Mouse (Mus musculus): ENCODE measurements around the gene Fam129b.

The Fam129b gene

DNA sequence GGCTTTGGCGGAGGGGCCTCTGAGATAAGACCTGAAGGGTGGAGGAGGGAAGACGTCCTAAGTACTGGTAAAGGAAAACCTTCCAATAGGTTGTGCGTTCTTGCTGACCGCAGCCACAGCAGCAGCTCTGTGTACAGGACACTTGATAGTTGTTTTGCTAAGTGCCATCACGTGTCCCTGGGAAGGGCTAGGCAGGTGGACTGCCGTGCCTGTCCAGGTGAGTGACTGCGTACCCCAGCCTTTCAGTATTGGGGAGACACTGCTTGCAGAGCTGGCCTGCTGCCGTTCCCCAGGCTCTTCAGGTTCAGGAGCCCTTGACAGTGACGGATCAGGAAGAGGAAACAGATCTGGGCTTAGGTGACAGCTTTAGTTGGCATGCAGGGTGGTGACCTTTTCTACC, 15.4 kb downstream of the Fam129b start:
- in situ Hi-C loops (cut with MboI, MseI), result no loop called here

DNA sequence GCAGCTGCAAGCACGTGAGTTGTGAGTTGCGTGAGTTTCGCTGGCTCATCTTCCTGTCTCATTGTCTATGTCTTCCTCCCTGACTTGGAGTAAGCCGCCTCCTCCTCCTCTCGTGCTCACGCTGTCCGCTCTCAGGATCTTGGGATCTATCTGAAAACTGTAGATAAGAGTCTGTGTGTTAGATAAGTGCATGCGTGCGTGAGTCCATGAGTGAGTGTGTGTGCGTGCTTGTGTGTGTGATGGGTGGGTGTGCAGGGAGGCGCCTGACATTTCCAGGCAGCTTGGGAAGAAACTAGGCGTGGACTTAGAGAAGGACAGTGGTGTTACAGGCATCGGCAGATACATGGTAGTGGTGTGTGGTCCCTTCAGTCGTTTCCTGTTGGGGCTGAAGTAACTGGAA, 16.6 kb downstream of the Fam129b start:
- in situ Hi-C loops (cut with MboI, MseI), result no loop called here

DNA sequence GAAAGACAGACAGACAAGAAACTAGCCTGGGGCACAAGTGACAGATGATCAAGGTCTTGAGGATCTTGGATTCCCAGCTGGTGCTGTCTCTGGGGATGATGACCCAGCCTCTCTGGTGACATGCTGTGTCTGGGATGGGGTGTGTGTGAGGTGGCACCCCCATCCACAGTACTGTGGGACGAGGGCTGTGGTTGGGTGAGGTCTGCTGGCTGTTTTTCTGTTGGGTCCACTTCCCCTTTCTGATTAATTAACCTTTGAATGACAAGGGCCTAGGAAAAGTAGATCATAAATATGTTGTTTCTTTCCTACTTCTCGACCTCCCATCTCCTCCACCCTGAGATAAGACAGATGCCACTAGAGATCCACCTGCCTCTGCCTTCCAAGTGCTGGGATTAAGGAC, 18.2 kb downstream of the Fam129b start:
- in situ Hi-C loops (cut with MboI, MseI), result no loop called here

DNA sequence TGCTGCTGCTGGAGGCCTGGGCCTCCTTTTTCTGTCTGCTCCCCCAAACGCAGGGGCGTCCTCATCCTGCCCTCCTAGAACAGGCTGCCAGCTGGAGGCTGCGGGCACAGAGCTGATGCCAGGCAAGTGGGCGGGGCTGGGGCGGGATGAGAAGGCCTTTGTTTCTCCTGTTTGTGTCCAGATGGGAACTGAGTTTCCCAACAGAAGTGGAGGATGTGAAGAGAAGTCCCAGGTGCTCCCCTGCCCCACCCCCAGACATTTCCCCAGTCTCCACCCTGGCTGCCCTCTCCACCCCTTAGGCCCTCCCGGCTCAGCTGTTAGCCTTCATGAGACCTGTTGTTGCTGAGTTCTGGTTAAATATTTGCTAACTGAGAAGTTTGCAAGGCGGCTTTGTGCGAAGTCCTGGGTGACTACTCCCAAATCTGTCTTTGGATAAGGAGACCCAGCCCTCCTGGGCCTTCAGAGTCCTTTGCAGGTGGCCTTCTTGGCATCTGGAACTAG, 19.7 kb downstream of the Fam129b start:
- in situ Hi-C loops (cut with MboI, MseI), result no loop called here

DNA sequence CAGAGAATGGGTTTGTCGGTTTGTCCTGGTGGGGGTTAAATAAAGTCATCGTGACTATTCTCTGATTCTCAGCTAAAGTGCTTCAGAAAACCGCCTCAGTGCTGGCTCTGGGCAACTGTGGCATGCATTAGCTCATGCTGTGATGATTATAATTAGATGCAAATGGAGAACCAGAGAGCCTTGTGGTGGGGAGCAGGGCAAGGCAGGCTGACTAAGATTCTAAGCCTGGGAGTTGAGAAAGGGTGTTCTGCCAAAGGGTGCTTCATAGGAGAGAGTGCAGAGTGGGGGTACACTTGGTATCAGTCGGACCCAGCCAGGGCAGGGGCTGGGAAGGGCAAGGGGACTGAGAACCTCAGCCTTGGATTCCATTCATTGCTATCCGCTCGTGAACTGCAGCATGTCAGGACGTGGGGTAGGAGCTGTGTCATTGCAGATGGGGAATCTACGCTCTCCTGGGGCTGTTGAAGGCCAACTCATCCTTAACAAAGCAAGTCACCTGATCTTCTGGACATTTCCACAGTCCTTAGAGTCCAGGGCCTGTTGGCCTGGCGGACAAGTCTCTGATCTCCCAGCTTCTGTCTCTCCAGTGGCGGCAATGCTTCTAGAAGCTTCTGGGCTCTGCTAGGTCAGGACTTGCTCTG, 20.7 kb downstream of the Fam129b start:
- in situ Hi-C loops (cut with MboI, MseI), result no loop called here

DNA sequence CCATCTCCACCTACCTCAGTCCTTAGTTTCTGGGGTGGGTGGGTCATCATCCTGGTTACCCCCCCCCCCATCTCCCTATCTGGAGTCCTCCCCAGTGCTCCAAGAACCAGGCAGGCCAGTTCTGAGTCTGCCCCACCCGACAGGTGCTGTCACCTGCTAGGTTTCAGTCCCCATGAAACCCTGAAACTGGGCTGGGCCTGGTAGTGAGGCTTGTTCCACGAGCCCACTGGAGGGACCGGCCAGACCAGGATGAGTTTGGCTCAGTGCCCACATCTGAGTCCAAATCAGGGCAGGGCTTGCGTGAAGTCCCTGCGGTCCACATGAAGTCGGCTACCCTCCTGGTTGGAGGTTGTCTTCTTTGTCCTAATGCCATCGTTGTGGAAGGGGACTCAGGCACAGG, 23.1 kb downstream of the Fam129b start:
- in situ Hi-C loops (cut with MboI, MseI), result no loop called here

DNA sequence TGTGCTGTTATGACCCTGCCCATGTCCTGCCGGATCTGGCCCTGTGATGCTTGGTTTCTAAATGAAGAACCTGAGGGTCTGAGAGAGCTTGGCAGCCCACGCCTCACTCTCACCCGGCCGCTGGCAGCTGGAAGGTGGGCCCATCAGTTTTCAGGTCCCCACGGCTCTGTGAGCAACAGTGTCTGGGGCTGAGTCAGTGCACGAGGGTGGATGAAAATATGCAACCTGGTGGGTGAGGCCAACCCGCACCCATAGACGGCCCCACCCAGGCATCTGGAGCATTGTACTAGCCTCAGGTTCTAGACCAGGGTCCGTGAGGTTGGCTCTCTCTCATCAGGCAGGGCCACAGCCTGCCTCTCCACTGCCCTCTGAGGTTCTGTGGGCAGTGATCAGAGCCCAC, 26.2 kb downstream of the Fam129b start:
- in situ Hi-C loops (cut with MboI, MseI), result no loop called here

DNA sequence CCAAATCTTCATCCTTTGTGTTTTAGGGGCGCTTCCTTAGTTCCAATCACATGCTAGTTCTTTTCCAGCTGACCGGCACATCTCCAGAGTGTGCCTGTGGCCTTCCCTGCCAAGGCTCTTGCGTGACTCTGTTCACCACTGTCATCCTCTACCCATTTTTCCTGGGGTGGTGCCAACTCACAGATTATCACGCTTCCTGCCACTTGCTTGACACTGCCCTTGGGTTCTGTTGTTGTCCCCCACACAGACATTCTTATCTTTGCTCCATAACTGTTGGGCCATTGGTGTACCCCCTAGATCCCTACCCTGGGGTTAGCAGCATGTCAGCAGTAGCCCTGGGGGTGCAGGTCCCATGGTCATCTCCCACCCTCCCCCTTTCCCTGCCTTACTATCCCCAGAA, 27.6 kb downstream of the Fam129b start:
- in situ Hi-C loops (cut with MboI, MseI), result no loop called here

DNA sequence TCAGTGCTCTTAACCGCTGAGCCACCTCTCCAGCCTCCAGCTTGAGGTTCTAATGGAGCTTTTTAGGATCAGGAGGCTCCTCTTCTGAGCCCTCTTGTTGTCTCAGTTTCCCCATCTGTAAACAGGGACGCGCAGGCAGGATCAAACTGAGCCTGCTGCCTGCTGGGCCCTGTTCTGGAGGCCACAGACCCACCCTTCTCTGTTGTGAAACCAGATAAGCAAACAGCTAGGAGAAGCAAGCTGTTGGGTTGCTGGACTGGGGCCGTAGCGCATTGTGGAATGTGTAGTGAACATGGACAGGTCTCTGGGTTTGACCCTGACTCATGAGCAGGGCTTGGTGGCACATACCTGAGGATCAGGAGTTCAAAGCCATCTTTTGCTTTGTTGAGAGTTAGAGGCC, 28.7 kb downstream of the Fam129b start:
- in situ Hi-C loops (cut with MboI, MseI), result no loop called here

DNA sequence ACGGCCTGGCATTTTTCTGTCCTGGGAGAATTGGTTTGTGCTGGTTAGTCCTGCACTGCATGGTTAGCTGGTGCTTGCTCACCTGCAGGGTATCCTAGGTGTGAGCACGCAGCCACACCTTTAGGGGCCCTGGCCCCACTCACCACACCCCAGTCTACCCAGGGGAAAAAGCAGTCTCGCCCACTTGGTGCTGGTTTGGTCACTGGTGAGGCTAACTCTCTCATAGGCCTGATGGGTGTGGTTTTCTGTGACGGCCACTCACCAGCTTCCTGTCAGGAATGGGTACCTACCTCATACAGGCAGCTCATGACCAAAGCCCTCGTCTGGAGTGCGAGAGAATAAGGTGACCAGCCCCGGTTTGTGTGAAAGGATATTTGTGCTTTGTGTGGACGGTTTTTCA, 29.4 kb downstream of the Fam129b start:
- in situ Hi-C loops (cut with MboI, MseI), result no loop called here

DNA sequence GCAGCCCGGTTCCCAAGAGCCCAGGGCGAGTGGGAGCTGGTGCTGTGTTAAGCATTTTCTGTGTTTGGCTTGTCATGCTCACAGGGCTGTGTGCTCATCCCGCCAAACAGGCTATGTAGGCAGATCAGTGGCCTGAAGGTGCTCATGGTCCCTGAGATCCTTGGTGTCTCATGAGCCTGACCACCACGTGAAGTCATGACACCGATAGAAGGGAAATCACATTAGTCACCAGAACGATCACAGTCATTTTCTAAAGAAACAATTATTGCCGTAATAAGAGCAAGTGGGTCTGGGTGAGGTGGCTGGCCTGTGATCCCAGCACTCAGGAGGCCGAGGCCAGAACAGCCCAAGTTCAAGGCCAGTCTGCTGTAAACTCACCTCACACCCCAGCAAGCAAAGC, 31.5 kb downstream of the Fam129b start:
- in situ Hi-C loops (cut with MboI, MseI), result no loop called here

DNA sequence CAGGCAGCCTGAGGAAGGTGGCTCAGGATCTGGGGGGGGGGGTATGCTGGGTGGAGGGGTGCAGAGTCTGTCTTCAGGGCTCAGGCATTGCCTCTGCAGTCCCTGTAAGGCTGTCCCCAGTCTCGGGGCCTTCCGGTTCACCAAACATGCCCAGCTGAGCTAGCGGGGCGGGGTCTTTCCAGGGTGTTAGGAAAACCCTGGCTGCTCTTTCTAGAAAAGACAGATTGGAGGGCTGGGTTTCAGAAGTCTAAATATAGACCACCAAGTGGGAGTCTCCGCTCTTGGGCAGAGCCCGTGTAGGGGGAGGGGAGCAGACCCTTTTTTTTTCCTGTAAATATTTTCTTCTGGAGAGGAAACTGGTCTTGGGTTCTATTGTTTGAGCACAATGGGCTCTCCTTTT, 32.4 kb downstream of the Fam129b start:
- in situ Hi-C loops (cut with MboI, MseI), result no loop called here

DNA sequence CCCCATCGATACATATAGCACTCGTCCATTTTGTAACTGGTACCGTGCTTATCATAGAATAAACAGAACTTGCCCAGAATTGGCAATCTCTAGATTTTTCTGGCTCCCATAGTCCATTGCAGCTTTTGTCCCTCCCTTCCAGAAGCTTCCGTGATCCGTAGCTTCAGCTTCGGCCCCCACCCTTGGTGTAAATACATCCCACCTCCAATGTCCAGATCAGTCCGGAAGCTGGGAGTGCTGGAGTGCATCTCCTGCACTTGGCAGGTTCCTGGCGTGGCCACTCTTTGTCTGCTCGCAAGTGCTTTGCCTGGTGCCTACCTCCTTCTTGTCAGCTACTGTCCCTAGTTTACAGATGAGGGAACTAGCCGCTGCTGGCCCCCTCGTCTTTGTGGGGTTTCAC, 32.9 kb downstream of the Fam129b start:
- in situ Hi-C loops (cut with MboI, MseI), result no loop called here

DNA sequence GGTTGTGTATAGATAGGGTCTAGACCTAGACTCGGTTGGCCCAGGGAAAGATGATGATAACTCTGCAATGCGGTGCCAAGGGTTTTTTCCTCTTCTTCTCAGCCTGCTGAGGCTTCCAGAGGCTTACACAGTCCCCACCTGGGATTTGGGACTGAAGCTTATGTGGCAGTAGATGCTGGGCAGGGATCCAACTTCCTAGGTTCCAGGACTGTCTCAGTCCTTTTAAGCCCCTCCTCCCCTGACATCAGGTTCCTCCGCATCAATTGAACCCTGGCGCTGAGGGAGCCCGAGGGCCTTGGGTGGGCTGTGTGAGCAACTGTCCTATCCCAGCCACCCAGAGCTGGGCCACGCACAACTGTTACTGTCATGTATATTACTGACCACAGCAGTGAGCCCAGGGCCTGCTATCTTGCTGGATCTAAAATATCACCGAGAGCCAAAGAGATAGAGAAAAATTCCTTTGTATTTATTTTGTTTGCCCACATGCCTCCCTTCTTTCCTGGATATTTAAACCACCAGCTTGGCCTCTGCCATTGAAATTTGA, 35.8 kb downstream of the Fam129b start:
- in situ Hi-C loops (cut with MboI, MseI), result no loop called here

DNA sequence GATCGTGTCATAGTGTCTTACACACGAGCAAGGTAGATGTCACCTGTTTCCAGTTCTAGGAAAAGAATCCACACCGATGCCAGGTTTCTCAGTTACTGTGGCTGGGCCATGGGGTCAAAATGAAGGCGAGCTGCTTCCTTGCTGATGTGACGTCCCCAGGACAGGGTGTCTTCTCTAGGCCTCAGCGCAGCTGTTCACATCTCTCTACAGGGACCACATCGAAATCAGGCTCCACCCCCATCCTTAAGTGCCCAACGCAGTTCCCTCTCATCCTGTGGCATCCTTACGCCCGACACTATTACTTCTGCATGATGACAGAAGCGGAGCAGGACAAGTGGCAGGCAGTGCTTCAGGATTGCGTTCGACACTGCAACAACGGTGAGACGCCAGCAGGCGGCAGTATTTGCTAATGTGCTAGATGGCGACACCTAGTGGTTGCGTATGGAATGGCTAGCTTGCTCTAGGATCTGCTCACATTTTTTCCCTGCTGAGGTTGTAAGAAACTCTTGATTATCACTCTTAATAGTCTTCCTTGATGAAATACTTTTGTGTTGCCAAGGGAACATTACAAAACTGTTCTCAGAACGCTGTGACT, 36.4 kb downstream of the Fam129b start:
- in situ Hi-C loops (cut with MboI, MseI), result no loop called here

DNA sequence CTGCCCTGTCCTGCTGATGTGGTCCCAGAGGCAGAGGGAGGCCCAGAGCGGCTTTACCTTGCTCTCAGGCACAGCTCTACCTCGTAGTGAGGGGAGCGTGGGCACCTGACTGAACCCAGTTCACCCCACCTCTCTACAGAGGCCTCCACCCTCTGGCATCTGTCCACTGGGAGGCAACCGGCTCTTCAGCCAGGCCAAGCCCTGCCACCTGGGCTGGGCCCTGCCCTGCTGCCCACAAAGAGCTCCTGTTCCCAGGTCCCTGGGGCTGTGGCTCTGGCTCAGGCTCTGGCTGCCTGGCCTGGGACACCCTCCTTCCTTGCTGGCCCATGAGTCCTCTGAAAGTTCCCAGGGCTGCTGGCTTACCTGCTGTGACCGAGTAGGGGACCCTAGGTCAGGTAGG, 38.4 kb downstream of the Fam129b start:
- in situ Hi-C loops (cut with MboI, MseI), result no loop called here

DNA sequence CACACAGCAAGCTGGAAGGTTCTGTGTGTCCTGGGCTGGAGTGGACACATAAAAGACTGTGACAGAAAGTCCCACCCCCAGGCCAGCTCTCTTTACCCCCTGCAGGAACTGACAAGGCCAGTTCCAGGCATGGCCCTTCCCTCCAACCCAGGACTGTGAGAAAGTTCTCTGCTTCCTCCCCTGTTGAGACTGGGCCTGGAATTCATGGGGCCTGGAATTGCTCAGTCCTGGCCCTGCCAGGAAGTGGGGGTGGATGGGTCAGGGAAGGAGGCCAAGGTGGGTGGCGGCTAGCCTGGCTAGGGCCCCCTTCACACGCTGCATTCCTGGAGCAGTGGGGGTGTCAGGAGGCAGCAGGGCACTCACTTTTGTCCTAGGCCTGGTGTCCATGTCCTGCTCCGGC, 39.0 kb downstream of the Fam129b start:
- in situ Hi-C loops (cut with MboI, MseI), result no loop called here

DNA sequence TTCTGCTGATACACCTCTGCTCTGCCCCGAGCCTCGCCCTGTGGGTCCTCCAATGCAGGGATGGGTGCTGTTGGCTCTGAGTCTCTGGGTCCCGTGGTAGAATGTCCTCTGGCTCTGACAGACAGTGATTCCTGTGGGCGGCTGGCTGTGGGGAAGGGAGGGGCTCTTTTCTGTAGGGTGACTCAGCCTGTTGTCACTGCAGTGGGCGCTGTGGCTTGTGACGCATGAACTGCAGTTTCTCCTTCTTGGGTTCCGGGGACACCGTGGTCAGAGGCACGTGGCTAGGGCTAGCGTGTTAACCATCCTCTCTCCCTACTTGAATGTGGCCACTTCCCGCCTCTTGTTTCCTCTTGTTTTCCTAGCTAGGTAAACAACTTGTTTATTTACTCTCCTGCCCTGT, 41.6 kb downstream of the Fam129b start:
- in situ Hi-C loops (cut with MboI, MseI), result no loop called here

DNA sequence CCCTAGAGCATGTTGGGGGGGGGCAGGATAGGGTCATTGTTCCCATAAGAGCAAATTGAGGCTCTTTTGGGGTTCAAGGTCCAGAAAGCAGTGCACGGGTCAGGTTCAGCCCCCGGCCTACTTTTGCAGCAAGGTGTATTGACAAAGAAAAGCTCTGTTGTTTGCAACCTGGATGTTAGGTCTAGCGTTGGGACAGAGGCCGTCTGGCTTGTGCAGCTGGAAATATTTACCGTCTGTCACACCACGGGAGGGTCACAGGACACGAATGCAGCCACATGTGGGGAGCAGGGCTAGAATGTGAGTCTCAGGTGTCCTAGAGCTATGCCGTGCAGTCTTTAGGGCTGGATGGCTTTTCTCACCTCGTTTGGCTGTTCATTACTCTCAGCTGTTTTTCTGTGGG, 42.5 kb downstream of the Fam129b start:
- in situ Hi-C loops (cut with MboI, MseI), result no loop called here

DNA sequence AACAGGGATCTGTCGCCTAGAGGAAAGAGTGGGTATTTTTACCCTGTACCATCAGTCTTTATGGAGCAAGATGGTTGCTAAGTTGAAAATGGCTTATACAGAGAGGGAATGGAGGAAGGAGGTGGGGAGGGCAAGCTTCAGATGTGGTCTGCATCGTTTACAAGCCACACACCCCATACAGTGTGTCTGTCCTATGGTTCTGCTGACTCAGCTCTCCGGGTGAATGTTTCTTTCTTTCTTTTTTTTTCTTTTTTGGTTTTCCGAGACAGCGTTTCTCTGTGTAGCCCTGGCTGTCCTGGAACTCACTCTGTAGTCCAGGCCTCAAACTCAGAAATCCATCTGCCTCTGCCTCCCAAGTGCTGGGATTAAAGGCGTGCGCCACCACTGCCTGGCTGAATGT, 45.3 kb downstream of the Fam129b start:
- in situ Hi-C loops (cut with MboI, MseI), result no loop called here

DNA sequence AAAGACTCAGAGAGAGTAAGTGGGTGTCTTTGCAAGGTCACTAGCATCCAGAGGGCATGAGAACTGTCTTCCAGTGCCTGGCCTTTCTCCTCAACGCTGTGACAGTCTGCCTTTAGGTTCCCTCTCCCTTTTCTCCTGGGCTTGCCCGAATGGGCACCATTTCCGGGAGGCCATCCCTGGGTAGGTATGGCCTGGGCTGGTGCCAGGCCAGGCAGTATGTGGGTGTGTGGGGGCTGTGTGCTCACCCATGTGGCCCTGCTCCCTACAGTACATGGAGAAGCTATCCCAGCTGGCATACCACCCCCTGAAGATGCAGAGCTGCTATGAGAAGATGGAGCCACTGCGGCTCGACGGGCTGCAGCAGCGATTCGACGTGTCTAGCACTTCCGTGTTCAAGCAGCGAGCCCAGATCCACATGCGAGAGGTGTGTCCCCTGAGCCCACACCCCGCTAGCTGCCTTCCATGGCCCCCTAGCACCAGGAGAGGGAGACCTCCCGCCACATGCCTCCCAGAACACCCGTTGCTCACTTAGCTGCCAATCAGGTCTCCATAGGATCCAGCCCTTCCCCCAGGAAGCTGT, 46.0 kb downstream of the Fam129b start:
- in situ Hi-C loops (cut with MboI, MseI), result no loop called here

DNA sequence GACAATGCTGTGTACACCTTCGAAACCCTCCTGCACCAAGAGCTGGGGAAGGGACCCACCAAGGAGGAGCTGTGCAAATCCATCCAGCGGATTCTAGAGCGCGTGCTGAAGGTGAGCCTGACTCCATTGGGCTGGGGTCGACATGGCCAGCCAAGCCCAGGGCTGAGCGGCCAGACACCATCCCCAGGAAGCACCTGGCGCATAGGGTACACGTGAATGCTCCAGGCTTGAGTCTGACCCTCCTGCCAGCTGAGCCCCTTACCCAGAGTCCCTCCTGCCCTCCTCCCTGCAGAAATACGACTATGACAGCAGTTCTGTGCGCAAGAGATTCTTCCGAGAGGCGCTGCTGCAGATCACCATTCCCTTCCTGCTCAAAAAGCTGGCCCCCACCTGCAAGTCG, 46.6 kb downstream of the Fam129b start:
- in situ Hi-C loops (cut with MboI, MseI), result no loop called here

DNA sequence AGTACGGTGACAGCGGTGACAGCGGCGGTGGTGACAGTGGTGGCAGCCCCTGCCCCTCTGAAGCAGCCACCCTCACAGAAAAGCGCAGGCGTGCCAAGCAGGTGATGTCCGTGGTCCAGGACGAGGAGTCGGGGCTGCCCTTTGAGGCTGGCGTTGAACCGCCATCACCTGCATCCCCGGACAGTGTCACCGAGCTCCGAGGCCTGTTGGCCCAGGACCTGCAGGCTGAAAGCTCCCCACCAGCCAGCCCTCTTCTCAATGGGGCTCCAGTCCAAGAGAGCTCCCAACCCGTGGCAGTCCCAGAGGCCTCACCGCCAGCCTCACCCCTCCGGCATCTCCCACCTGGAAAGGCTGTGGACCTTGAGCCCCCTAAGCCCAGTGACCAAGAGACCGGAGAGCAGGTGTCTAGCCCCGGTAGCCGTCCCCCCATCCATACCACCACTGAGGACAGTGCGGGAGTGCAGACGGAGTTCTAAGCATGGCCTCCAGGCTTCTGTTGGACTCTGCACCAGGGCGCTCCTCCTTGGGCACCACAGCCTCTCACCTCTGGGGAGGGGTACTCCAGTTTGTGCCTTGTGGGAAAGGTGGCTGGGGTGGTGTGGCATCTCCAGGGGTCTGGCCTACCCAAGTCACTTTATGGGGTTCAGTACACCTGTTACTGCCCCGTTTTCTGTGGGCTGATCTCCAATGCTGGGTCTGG, 47.8 kb downstream of the Fam129b start:
- in situ Hi-C loops (cut with MboI, MseI), result no loop called here

Data from T-helper 1 cell (primary cell).